Mouse (Mus musculus) midbrain, embryonic 13.5 days (tissue): ENCODE measurements at regions not wholly inside any gene's neighbourhood (a gene's known extent, or its start where the extent isn't known, plus 50 kb on each side); places are given as distances from the start of the nearest gene placed in this dataset.

ENCODE experiments used
- ATAC-seq: fragments of 200-750 bp; cut with Nextera tagmentation; 2 replicates; pipeline ENCODE4 v1.8.0; 2017; ENCODE audit warnings: mild to moderate bottlenecking, moderate TSS enrichment, moderate library complexity
- H3K27ac ChIP-seq: fragments of 300-500 bp; sonication (generic); 2 replicates; pipeline ENCODE4 v1.5.1; 2015; ENCODE audit warnings: inconsistent platforms, mild to moderate bottlenecking, moderate library complexity
- H3K27me3 ChIP-seq: fragments of 300-500 bp; sonication (generic); 2 replicates; pipeline ENCODE4 v1.6.1; 2015; ENCODE audit warnings: mild to moderate bottlenecking, inconsistent platforms
- H3K36me3 ChIP-seq: fragments of 300-500 bp; sonication (generic); 2 replicates; pipeline ENCODE4 v1.6.1; 2015; ENCODE audit warnings: mild to moderate bottlenecking, inconsistent platforms
- H3K4me1 ChIP-seq: fragments of 300-500 bp; sonication (generic); replicated peaks from 2 replicates; pipeline ENCODE4 v1.6.1; 2015; ENCODE audit warnings: inconsistent platforms
- H3K4me2 ChIP-seq: fragments of 300-500 bp; sonication (generic); replicated peaks from 2 replicates; pipeline ENCODE4 v1.6.1; 2015; ENCODE audit warnings: moderate library complexity, mild to moderate bottlenecking, inconsistent platforms
- H3K4me3 ChIP-seq: fragments of 300-500 bp; sonication (generic); replicated peaks from 2 replicates; pipeline ENCODE4 v1.5.1; 2015; ENCODE audit warnings: mild to moderate bottlenecking, inconsistent platforms
- H3K9ac ChIP-seq: fragments of 300-500 bp; sonication (generic); replicated peaks from 2 replicates; pipeline ENCODE4 v1.6.1; 2015; ENCODE audit warnings: mild to moderate bottlenecking, inconsistent platforms
- H3K9me3 ChIP-seq: fragments of 300-500 bp; sonication (generic); 2 replicates; pipeline ENCODE4 v1.6.1; 2016; ENCODE audit warnings: mild to moderate bottlenecking, inconsistent platforms
- WGBS: fragments of 180-500 bp; shearing (Covaris S2); methylation state at CpG from one replicate; pipeline ENCODE4 v1.1.7; 2015; 5-methylcytosine and 5-hydroxymethylcytosine counted together

- Histone ChIP-seq H3K9me3 (no peaks in the 10 kb centered on the region), H3K4me1 (peaks cover 18% of the 10 kb centered on the region), H3K4me2 (no peak overlapping the region), H3K27ac (no peak overlapping the region), H3K9ac (no peak overlapping the region), H3K27me3 (0 out of 2 replicates have a peak, but pooled peaks cover 4% of the 10 kb centered on the region), H3K4me3 (no peak overlapping the region), H3K36me3 (no peaks in the 10 kb centered on the region)
- 45% methylated on average over 6 of the region's 6 CpGs for WGBS
- ATAC-seq, result no peak
These were observed 207.1 kb downstream of the Cdc5l start for GRCm38 (mm10) chr17:45226486-45226885.

- Histone ChIP-seq H3K27me3 (no peaks in the 10 kb centered on the region), H3K9ac (no peak overlapping the region), H3K27ac (no peak overlapping the region), H3K4me1 (peaks cover 11% of the 10 kb centered on the region), H3K36me3 (no peaks in the 10 kb centered on the region), H3K4me2 (no peak overlapping the region), H3K4me3 (no peak overlapping the region), H3K9me3 (no peaks in the 10 kb centered on the region)
- 69% methylated on average over 10 of the region's 10 CpGs for WGBS
- ATAC-seq, result no peak
These were observed 211.9 kb downstream of the Cdc5l start for GRCm38 (mm10) chr17:45221625-45222024.

GRCm38 (mm10) chr17:45217126-45217525 lies 216.4 kb downstream of the Cdc5l start:
- H3K27me3 ChIP-seq, result no peaks in the 10 kb centered on the region
- peaks cover 12% of the 10 kb centered on the region for H3K4me1 ChIP-seq
- no peak overlapping the region for H3K27ac ChIP-seq
- H3K9ac ChIP-seq, result no peak overlapping the region
- no peaks in the 10 kb centered on the region for H3K36me3 ChIP-seq
- no peak for ATAC-seq
- H3K4me2 ChIP-seq, result no peak overlapping the region
- no peaks in the 10 kb centered on the region for H3K9me3 ChIP-seq
- WGBS, result 92% methylated on average over 5 of the region's 5 CpGs
- H3K4me3 ChIP-seq, result no peak overlapping the region

DNA sequence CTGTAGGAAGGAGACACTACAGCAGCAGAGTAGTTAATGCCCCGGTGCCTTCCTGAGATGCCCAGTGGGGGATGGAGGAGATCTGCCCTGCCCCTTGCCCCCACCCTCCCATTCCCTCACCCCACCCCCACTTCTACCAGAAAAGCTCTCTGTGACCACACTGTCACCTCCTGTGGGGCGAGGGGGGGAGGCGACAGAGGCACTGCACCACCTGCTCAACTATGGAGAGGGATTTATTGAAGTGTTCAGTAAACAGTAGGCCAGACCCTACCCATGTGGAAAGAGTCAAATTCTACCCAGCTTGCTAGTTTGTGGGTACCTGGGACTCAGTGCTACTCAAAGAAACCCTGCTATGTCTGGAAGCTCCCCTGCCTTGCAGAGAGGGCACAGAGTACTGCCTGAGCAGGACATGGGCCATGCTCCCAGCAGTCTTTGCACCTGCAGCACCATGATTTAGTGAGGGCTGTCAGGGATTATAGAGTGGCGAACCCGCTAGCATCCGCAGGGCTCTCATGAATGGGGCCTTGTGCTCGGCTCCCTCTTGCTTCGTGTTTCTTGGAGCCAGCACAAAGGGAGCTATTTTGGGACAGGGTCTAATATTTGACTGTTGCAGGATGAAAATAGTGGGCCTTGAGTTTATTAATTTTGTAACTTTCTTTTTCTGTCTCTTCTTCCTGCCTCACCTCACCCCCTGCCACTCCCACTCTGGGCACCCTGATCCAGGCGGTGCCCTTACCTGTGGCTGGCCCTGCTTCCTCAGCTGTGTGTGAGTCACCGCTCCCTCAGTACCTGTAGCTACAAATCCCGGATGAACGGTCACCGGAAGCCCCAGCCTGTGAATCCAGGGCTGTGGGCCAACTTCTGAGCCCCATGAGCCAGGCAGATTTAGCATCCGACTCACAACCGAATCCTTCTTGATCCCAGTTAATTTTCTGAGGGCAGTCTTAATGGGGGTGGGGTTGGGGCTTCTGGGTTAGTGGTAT lies 218.2 kb downstream of the Cdc5l start:
- Histone ChIP-seq H3K4me3 (no peak overlapping the region), H3K9ac (no peak overlapping the region), H3K27me3 (no peaks in the 10 kb centered on the region), H3K4me1 (peaks cover 12% of the 10 kb centered on the region), H3K27ac (no peak overlapping the region), H3K4me2 (no peak overlapping the region), H3K9me3 (peaks cover 9% of the 10 kb centered on the region; the same call in 1 of the 2 replicates), H3K36me3 (no peaks in the 10 kb centered on the region)
- 62% methylated on average over 15 of the region's 15 CpGs for WGBS
- ATAC-seq, result 0 out of 2 replicates have a peak, but pooled peaks have one; percentile 40

GRCm38 (mm10) chr17:45210984-45211383 lies 222.6 kb downstream of the Cdc5l start:
- H3K9ac ChIP-seq, result no peak overlapping the region
- peaks cover 9% of the 10 kb centered on the region for H3K9me3 ChIP-seq
- H3K4me3 ChIP-seq, result no peak overlapping the region
- H3K27me3 ChIP-seq, result 0 out of 2 replicates have a peak, but pooled peaks cover 2% of the 10 kb centered on the region
- H3K4me1 ChIP-seq, result peaks cover 23% of the 10 kb centered on the region
- no peak for ATAC-seq
- no peak overlapping the region for H3K4me2 ChIP-seq
- no peak overlapping the region for H3K27ac ChIP-seq
- WGBS, result 93% methylated on average over 2 of the region's 2 CpGs
- no peaks in the 10 kb centered on the region for H3K36me3 ChIP-seq

GRCm38 (mm10) chr17:45209387-45209663 lies 224.2 kb downstream of the Cdc5l start:
- Histone ChIP-seq H3K36me3 (no peaks in the 10 kb centered on the region), H3K4me1 (peaks cover 14% of the 10 kb centered on the region), H3K9ac (no peak overlapping the region), H3K27me3 (peaks cover 6% of the 10 kb centered on the region; the same call in 1 of the 2 replicates), H3K4me2 (no peak overlapping the region), H3K4me3 (no peak overlapping the region), H3K9me3 (peaks cover 9% of the 10 kb centered on the region), H3K27ac (no peak overlapping the region; the same call in 1 of the 2 replicates)
- 33% methylated on average over 3 of the region's 3 CpGs for WGBS
- peak; percentile 20; the same call in 1 of the 2 replicates for ATAC-seq

DNA sequence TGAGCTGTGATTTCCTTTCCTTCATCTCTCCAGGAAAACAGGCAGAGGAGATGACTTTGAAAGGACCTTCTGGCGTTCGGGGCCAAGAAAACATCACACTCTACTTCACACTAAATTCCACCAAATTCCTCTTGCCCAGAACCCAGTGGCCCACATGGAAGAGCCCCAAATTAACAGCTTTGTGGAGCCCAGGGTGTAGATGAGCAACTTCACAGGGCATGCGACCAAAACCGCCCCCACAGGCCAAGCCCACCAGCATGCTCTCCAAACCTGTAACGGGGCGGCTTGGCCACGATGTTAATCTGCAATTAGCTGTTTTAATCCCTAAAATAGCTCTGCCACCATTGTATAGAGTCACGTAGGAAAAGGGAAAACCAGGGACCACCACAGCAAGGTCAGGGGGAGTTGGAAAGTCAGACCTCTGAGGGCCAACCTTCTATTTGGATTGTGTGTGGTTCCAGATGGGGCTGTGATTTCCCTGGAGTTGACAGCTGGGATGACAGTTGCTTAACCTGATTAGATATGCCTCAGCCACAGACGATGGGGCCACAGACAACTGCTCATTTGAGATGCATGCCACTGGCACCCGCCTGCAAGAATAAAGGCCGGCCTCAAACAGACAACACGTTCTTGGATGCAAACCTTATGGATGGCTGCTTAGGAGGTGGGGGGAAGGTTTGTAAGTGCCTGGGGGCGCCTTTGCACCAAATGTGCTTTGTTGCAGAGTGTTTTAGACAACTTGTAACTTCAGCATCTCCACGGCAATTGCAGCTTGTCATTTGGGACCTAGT lies 224.7 kb downstream of the Cdc5l start:
- 30% methylated on average over 14 of the region's 14 CpGs for WGBS
- no peak overlapping the region for H3K4me3 ChIP-seq
- H3K36me3 ChIP-seq, result no peaks in the 10 kb centered on the region
- H3K27me3 ChIP-seq, result peaks cover 6% of the 10 kb centered on the region; the same call in 1 of the 2 replicates
- peaks cover 9% of the 10 kb centered on the region for H3K9me3 ChIP-seq
- H3K4me1 ChIP-seq, result peaks cover 14% of the 10 kb centered on the region
- no peak overlapping the region for H3K27ac ChIP-seq
- no peak overlapping the region for H3K4me2 ChIP-seq
- ATAC-seq, result peak; percentile 68
- H3K9ac ChIP-seq, result no peak overlapping the region

DNA sequence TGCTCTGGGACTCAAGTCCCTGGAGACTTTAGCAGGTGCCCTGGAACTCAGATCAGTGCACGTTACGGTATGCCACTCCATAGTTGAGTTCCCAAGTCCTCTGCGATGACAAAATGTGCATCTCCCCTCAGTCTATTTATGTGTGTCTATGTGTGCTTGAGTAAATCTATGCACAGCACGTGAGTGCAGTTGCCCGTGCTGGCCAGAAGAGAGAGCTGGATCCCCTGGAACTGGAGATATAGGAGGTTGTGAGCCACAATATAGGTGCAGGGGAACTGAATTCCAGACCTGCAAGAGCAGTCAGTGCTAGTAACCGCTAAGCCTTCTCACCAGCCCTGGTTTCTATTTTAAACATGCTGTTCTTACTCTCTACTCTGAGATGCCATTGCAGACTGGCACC lies 237.8 kb downstream of the Cdc5l start:
- no peak overlapping the region for H3K4me2 ChIP-seq
- no peaks in the 10 kb centered on the region for H3K36me3 ChIP-seq
- 95% methylated on average over 6 of the region's 6 CpGs for whole genome bisulfite sequencing
- H3K9me3 ChIP-seq, result 0 out of 2 replicates have a peak, but pooled peaks cover 4% of the 10 kb centered on the region
- H3K27me3 ChIP-seq, result no peaks in the 10 kb centered on the region
- no peak overlapping the region for H3K4me3 ChIP-seq
- ATAC-seq, result no peak
- no peak overlapping the region for H3K9ac ChIP-seq
- H3K4me1 ChIP-seq, result no peaks in the 10 kb centered on the region
- H3K27ac ChIP-seq, result no peak overlapping the region

- Histone ChIP-seq H3K9me3 (0 out of 2 replicates have a peak, but pooled peaks cover 4% of the 10 kb centered on the region), H3K4me3 (no peak overlapping the region), H3K4me2 (no peak overlapping the region), H3K9ac (no peak overlapping the region), H3K27me3 (no peaks in the 10 kb centered on the region), H3K36me3 (no peaks in the 10 kb centered on the region), H3K27ac (no peak overlapping the region), H3K4me1 (no peaks in the 10 kb centered on the region)
- no peak for ATAC-seq
- 76% methylated on average over 13 of the region's 13 CpGs for WGBS
These were observed 238.7 kb downstream of the Cdc5l start for GRCm38 (mm10) chr17:45194786-45195281.

- ATAC-seq, result no peak
- no peak overlapping the region for H3K9ac ChIP-seq
These were observed 240.0 kb downstream of the Cdc5l start for GRCm38 (mm10) chr17:45193456-45194025.

GRCm38 (mm10) chr17:45187402-45187801 lies 246.1 kb downstream of the Cdc5l start:
- Histone ChIP-seq H3K9ac (no peak overlapping the region), H3K9me3 (0 out of 2 replicates have a peak, but pooled peaks cover 4% of the 10 kb centered on the region), H3K4me3 (no peak overlapping the region), H3K27ac (no peak overlapping the region), H3K36me3 (no peaks in the 10 kb centered on the region), H3K27me3 (no peaks in the 10 kb centered on the region), H3K4me2 (no peak overlapping the region), H3K4me1 (no peaks in the 10 kb centered on the region)
- ATAC-seq, result no peak
- 76% methylated on average over 7 of the region's 7 CpGs for WGBS

More at GRCm38 (mm10) chr17:45193456-45194025, 240.0 kb downstream of the Cdc5l start:
- Histone ChIP-seq H3K4me2 (no peak overlapping the region), H3K36me3 (no peaks in the 10 kb centered on the region), H3K27ac (no peak overlapping the region), H3K4me1 (no peaks in the 10 kb centered on the region), H3K27me3 (no peaks in the 10 kb centered on the region), H3K9me3 (0 out of 2 replicates have a peak, but pooled peaks cover 4% of the 10 kb centered on the region), H3K4me3 (no peak overlapping the region)
- 64% methylated on average over 11 of the region's 11 CpGs for WGBS
